Mouse (Mus musculus) adrenal gland, adult 10 weeks (tissue): ENCODE measurements around the gene Vmn1r31. TPM values are rescaled to one million over a fixed set of nuclear protein-coding genes. Genes with fewer than 3 reads are reported as not detected.

Source experiments
- polyA plus RNA-seq: library from polyadenylated mRNA; stranded (reverse); fragments of 350-450 nt; fragmentation: Illumina TruSeq; extraction: RNeasy Lipid Tissue Mini Kit (QIAGEN cat#74804); gene quantifications from one replicate; pipeline ENCODE4 v1.2.3, GENCODE M21; 2014; ENCODE audit warnings: low read depth, low replicate concordance

Gene Vmn1r31
- polyA plus RNA-seq = not detected

GRCm38 (mm10) chr6:58475230-58475629 is at the start of gene Vmn1r31:
Gene Vmn1r31 (minus strand): TSS chr6:58475330.

GRCm38 (mm10) chr6:58443285-58443684 is 31.8 kb downstream of the Vmn1r31 start, which contains the start of gene Vmn1r30:
Gene Vmn1r30 (minus strand): TSS chr6:58443385.

Other genes with a start within 250 kb of the Vmn1r31 start
- gene Vmn1r28, start 213.3 kb downstream of the Vmn1r31 start, polyA plus RNA-seq = not detected
- not detected for gene Vmn1r29, start 173.8 kb downstream of the Vmn1r31 start, polyA plus RNA-seq
- not detected for gene Vmn1r30, start 31.9 kb downstream of the Vmn1r31 start, polyA plus RNA-seq
- 70.8 TPM for gene Abcg2, start 109.2 kb upstream of the Vmn1r31 start, polyA plus RNA-seq